Mouse (Mus musculus) erythroblast, embryonic 14.5 days (primary cell): ENCODE measurements around the gene Olfml2b.

Source experiments
- GATA1 ChIP-seq: IDR thresholded peaks from 2 replicates; pipeline ENCODE4 v1.6.1; 2012; ENCODE audit warnings: low read length, inconsistent platforms, mixed read lengths
- TAL1 ChIP-seq: IDR thresholded peaks from 3 replicates; pipeline ENCODE4 v1.6.1; 2012; ENCODE audit warnings: low read length, inconsistent platforms, mixed read lengths

GRCm38 (mm10) chr1:170700496-170701027, 56.2 kb downstream of the Olfml2b start:
- TF ChIP-seq TAL1: no peak
- no peak for TF ChIP-seq GATA1
